Mouse (Mus musculus) heart, embryonic 14.5 days (tissue): ENCODE measurements around the gene AI481877. TPM values are rescaled to one million over a fixed set of nuclear protein-coding genes. Genes with fewer than 3 reads are reported as not detected.

Experiments used
- ATAC-seq: fragments of 200-750 bp; cut with Nextera tagmentation; 2 replicates; pipeline ENCODE4 v1.8.0; 2017; ENCODE audit warnings: low read depth, moderate TSS enrichment; ENCODE audit not compliant: insufficient number of reproducible peaks, insufficient read depth, low FRiP score
- H3K27ac ChIP-seq, 2 experiments: fragments of 200-500 bp in 1 of 2; fragments of 300-500 bp in 1 of 2; sonication (generic) in 1 of 2; replicated peaks in 1 of 2; 2 replicates each; pipeline ENCODE4 v1.5.1; 2012 to 2014; ENCODE audit warnings: low read depth in 2 of 2, low read length in 2 of 2, control low read depth in 1 of 2, mild to moderate bottlenecking in 1 of 2, mixed read lengths in 1 of 2; ENCODE audit not compliant: control insufficient read depth in 1 of 2, insufficient read depth in 1 of 2
- H3K27me3 ChIP-seq: fragments of 300-500 bp; sonication (generic); 2 replicates; pipeline ENCODE4 v1.6.1; 2014; ENCODE audit warnings: mild to moderate bottlenecking, low read length, control low read depth; ENCODE audit not compliant: control insufficient read depth, insufficient read depth
- H3K36me3 ChIP-seq: fragments of 300-500 bp; sonication (generic); 2 replicates; pipeline ENCODE4 v1.6.1; 2014; ENCODE audit warnings: mild to moderate bottlenecking, control low read depth, low read length, mixed read lengths; ENCODE audit not compliant: control insufficient read depth, insufficient read depth
- H3K4me1 ChIP-seq, 2 experiments: fragments of 200-500 bp in 1 of 2; fragments of 300-500 bp in 1 of 2; sonication (generic) in 1 of 2; 2 replicates each; pipeline ENCODE4 v1.6.1; 2012 to 2014; ENCODE audit warnings: low read length in 2 of 2, control low read depth in 1 of 2, mixed read lengths in 1 of 2; ENCODE audit not compliant: control insufficient read depth in 2 of 2, insufficient read depth in 2 of 2
- H3K4me2 ChIP-seq: fragments of 300-500 bp; sonication (generic); 2 replicates; pipeline ENCODE4 v1.6.1; 2014; ENCODE audit warnings: mild to moderate bottlenecking, low read length
- H3K4me3 ChIP-seq, 2 experiments: fragments of 200-500 bp in 1 of 2; fragments of 300-500 bp in 1 of 2; sonication (generic) in 1 of 2; 2 replicates each; pipeline ENCODE4 v1.5.1; 2012 to 2014; ENCODE audit warnings: low read length in 2 of 2, mild to moderate bottlenecking in 2 of 2, control low read depth in 1 of 2, low read depth in 1 of 2, moderate library complexity in 1 of 2; ENCODE audit not compliant: control insufficient read depth in 1 of 2, insufficient read depth in 1 of 2
- H3K9ac ChIP-seq: fragments of 300-500 bp; sonication (generic); 2 replicates; pipeline ENCODE4 v1.6.1; 2014; ENCODE audit warnings: mild to moderate bottlenecking, low read length
- H3K9me3 ChIP-seq: fragments of 300-500 bp; sonication (generic); 2 replicates; pipeline ENCODE4 v1.6.1; 2016; ENCODE audit warnings: low read length, control low read depth; ENCODE audit not compliant: control insufficient read depth
- WGBS: fragments of 180-500 bp; shearing (Covaris S2); extraction: QIAGEN DNeasy Blood & Tissue Kit; methylation state at CpG from one replicate; pipeline ENCODE4 v1.1.7; 2014; 5-methylcytosine and 5-hydroxymethylcytosine counted together
- polyA plus RNA-seq: library from polyadenylated mRNA; unstranded; fragments of >200 nt; fragmentation: Nextera tagmentation; extraction: Ambion mirVana; gene quantifications from 2 replicates; pipeline ENCODE4 v1.2.1, GENCODE M21; 2014

The AI481877 gene
- polyA plus RNA-seq, 1 experiment from 2014 or later, result not detected

DNA sequence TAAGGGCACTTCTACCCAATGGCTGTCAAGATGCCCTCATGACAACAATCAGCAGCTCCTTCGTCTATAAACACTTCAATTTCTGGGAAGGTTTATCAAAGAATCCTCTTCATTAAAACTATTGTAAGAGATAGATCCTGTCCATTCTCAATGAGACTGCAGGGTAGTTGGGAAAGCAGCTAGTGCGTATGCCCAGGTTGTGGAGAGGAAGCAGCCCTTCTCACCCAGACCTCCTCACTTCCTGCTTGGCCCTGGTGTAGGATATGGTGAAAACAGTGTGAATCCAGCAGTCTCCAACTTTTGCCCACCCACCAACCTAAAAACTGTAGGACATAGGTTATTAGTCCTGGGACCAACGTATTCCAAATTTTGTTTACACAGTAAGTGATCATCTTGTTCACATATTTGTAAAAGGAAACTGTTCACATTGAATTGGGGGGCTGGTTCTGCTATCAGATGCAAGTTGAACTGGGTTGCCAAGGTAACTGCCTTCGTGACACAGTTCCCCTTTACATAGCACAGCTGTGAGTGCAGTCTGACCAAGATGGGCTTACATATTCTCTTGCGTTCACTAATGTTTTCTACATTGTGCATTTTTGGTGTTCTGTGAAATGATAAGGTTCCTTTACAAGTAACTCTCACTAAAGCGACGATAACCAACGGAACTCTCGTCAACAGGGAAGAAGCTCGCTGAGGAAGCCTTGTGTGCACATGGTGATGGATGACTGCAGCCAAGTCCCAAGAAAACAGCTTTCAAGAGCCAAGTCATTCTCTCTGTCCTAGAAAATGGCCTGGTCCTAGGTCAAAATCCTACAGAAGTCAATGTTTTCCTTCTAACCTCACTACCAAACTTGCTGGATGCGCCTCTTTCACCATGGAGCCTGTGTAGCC is 98.1 kb downstream of the AI481877 start:
- Histone ChIP-seq H3K4me2 (no peak overlapping the region), H3K4me3 (no peak overlapping the region), H3K9ac (no peak overlapping the region), H3K27ac (no peak overlapping the region), H3K27me3 (no peaks in the 10 kb centered on the region), H3K9me3 (no peaks in the 10 kb centered on the region), H3K4me1 (peaks cover 4 to 5% of the 10 kb centered on the region in 2 experiments; a peak in 1 of 4 replicates), H3K36me3 (peaks cover 14% of the 10 kb centered on the region; the same call in 1 of the 2 replicates)
- WGBS, result 80% methylated on average over 11 of the region's 11 CpGs
- no peak for ATAC-seq

DNA sequence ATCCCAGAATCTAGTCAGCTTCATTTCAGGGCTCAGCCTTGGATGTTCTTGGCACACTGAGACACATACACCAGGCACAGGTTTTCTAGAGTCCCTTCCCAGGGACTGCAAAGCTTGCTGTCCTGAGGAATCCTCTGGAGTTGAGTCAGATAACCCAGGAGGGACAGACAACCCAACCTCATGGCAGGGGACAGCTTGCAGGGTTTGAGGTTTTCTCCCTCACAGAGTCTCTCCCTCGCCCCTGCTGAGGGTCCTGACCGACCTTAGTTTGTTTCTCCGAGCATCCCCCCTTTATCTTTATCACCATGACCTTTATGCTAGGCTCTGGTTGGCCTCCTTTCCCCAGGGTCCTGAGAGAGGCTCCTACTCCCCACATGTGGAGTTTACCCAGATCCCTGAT is 101.3 kb downstream of the AI481877 start:
- Histone ChIP-seq H3K9ac (no peak overlapping the region), H3K36me3 (peaks cover 14% of the 10 kb centered on the region; the same call in 1 of the 2 replicates), H3K4me3 (no peak overlapping the region), H3K27me3 (no peaks in the 10 kb centered on the region), H3K9me3 (peaks cover 3% of the 10 kb centered on the region; the same call in 1 of the 2 replicates), H3K4me1 (peaks cover 4 to 5% of the 10 kb centered on the region in 2 experiments; a peak in 1 of 4 replicates), H3K4me2 (no peak overlapping the region), H3K27ac (no peak overlapping the region)
- ATAC-seq, result no peak
- WGBS, result 61% methylated on average over 3 of the region's 3 CpGs

DNA sequence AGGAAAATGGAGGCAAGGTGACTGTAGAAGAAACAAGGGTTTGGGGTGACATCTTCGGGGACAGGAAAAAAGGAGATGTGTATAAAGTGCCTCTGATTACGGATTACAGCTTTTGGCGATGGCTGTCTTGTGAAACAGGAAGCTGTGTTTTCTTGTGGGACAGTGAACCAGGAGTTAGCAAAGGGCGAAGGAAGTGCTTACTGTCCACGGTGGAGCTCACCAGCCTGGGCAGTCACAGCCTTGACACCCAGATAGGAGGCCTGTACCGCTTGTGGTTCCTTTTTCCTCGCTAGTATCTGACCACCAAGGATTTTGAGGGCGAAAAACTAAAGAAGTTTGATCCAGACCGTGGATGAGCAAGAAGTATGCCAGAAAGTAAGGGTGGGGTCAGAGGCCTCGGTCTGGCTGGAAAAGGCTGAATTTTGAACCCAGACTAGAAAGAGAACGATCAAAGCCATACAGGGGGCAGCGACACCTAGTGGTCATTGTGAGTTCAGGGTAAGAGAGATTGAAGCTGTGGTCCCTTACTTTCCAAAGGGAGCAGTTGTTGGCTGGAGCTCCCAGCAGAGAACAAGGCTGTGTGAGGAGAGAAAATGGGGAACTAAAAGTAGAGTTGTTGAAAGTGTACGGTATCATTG is 102.2 kb downstream of the AI481877 start:
- 46% methylated on average over 13 of the region's 13 CpGs for WGBS
- H3K4me3 ChIP-seq, result no peak overlapping the region
- peaks cover 9% of the 10 kb centered on the region; the same call in 1 of the 2 replicates for H3K36me3 ChIP-seq
- H3K9me3 ChIP-seq, result peaks cover 3% of the 10 kb centered on the region; the same call in 1 of the 2 replicates
- no peaks in the 10 kb centered on the region for H3K27me3 ChIP-seq
- H3K4me1 ChIP-seq, result peaks cover 4 to 5% of the 10 kb centered on the region in 2 experiments; a peak in 1 of 4 replicates
- H3K27ac ChIP-seq, result no peak overlapping the region
- ATAC-seq, result no peak
- H3K4me2 ChIP-seq, result peak overlapping the region; percentile 21; the same call in 1 of the 2 replicates
- H3K9ac ChIP-seq, result no peak overlapping the region

DNA sequence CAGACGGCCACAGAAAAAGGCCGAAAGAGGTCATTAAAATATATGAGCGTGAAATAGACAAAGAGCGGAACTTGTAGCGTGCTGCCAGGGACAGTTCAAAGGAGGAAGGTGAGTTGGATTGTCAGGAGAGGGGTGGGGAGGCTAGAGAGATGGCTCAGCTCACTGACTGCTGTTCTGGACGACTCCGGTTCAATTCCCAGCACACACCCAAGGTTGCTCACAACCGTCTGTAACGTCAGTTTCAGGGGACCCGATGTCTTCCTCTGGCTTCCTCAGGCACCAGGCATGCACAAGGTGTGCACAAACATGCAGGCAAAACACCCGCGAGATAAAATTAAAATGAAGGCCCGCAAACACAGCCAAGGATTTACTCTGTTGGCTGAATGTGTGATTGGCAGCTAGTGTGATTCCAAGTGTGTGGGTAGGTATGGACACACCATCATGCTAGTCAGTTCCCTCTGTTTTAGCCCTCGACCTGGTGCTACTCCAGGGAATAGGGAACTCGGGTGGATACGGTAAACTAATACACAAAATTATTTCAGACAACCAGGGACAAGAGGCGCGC is 102.9 kb downstream of the AI481877 start:
- Histone ChIP-seq H3K27me3 (no peaks in the 10 kb centered on the region), H3K9ac (peak overlapping the region; percentile 76; the same call in 1 of the 2 replicates), H3K27ac (no peak overlapping the region), H3K4me1 (peaks cover 4 to 5% of the 10 kb centered on the region in 2 experiments; a peak in 1 of 4 replicates), H3K4me2 (peak overlapping the region; percentile 72), H3K4me3 (peak overlapping the region; percentile 60 to 77), H3K9me3 (peaks cover 3% of the 10 kb centered on the region; the same call in 1 of the 2 replicates), H3K36me3 (peaks cover 9% of the 10 kb centered on the region; the same call in 1 of the 2 replicates)
- ATAC-seq, result no peak
- 67% methylated on average over 18 of the region's 18 CpGs for WGBS

GRCm38 (mm10) chr4:59034918-59035785 is 103.6 kb downstream of the AI481877 start, which contains the start of gene Gng10:
Gng10 (plus strand) TSS chr4:59035088.
- H3K36me3 ChIP-seq, result peaks cover 9% of the 10 kb centered on the region; the same call in 1 of the 2 replicates
- WGBS, result 8% methylated on average over 75 of the region's 76 CpGs
- peak within 1 kb of the TSS; percentile 76 for H3K9ac ChIP-seq
- H3K27me3 ChIP-seq, result no peaks in the 10 kb centered on the region
- H3K27ac ChIP-seq, result no peak within 1 kb of the TSS; a peak in 2 of 4 replicates
- peak within 1 kb of the TSS; percentile 72 for H3K4me2 ChIP-seq
- ATAC-seq, result peak; percentile 78
- H3K4me3 ChIP-seq, result peak within 1 kb of the TSS; percentile 60 to 77
- H3K4me1 ChIP-seq, result peaks cover 4 to 5% of the 10 kb centered on the region in 2 experiments; a peak in 1 of 4 replicates
- H3K9me3 ChIP-seq, result peaks cover 3% of the 10 kb centered on the region; the same call in 1 of the 2 replicates

DNA sequence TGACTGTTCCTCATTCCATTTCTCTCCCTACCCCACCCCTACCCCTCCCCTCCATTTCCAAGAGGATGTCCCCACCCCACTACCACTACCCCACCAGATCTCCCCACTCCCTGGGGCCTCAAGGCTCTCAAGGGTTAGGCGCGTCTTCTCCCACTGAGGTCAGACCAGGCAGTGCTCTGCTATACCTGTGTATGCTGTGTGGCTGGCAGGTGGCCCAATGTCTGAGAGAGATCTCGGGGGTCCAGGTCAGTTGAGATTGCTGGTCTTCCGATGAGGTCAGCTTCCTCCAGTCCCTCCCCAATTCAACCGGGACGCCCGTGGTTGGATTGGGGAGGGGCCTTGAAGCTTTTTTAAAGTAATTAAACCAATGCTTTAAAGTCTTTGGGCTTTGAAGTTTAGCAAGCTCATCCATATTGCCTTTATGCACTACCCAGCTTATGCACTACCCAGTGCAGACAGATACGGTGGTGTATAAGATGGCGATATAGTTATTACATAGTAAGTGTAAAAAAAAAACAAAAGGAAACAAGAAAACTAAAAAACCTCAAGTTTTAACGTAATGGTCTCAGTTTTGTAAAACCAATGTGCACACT is 104.4 kb downstream of the AI481877 start:
- peak; percentile 47; the same call in 1 of the 2 replicates for ATAC-seq
- H3K27me3 ChIP-seq, result no peaks in the 10 kb centered on the region
- H3K36me3 ChIP-seq, result 0 out of 2 replicates have a peak, but pooled peaks cover 5% of the 10 kb centered on the region
- no peak overlapping the region for H3K27ac ChIP-seq
- H3K4me2 ChIP-seq, result peak overlapping the region; percentile 72
- H3K9ac ChIP-seq, result peak overlapping the region; percentile 76
- 77% methylated on average over 10 of the region's 10 CpGs for WGBS
- peak overlapping the region; percentile 60 to 77 for H3K4me3 ChIP-seq
- H3K9me3 ChIP-seq, result peaks cover 3% of the 10 kb centered on the region; the same call in 1 of the 2 replicates
- peaks cover 4 to 5% of the 10 kb centered on the region in 2 experiments; a peak in 1 of 4 replicates for H3K4me1 ChIP-seq
